Mouse (Mus musculus) thymus, adult 2 months (tissue): ENCODE measurements around the gene Gm29094.
"Not testable (repeated sequence)": the region's sequence is repeated elsewhere in the genome, so short reads cannot be mapped to it uniquely, and the experiment has no call there.

Source experiments
- CTCF ChIP-seq: fragments of 200-500 bp; IDR thresholded peaks from 2 replicates; pipeline ENCODE4 v1.5.1; 2012; ENCODE audit warnings: mild to moderate bottlenecking, control low read depth, low read length, moderate library complexity, borderline replicate concordance; ENCODE audit not compliant: control insufficient read depth, poor library complexity, insufficient read depth; ENCODE audit errors: extremely low read depth
- POLR2A ChIP-seq: fragments of 200-500 bp; IDR thresholded peaks from 2 replicates; pipeline ENCODE4 v1.6.1; 2012; ENCODE audit warnings: mild to moderate bottlenecking, low read length, control low read depth, moderate library complexity; ENCODE audit not compliant: control insufficient read depth, poor library complexity, insufficient read depth; ENCODE audit errors: extremely low read depth

DNA sequence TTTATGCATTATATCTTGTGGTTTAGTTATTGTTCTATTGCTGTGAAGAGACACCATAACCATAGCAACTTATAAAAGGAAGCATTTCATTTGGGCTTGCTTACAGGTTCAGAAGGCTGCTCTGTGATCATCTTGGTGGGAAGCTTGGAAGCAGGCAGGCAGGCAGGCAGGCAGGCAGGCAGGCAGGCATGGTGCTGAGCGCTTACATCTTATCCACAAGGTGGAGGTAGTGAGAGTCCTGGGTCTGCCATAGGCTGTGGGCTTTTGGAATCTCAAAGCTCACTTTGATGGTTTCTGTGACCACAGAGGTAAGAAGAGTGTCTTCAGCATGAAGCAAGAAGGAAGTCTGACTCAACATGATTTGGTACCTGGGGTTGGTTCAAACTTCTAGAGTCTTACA lies 13.2 kb downstream of the Gm29094 start:
- TF ChIP-seq CTCF, POLR2A: not testable (repeated sequence)
